Mouse (Mus musculus) left cerebral cortex, adult 11 months (tissue): ENCODE data around the gene Ift74.
"Not testable (repeated sequence)": the region's sequence is repeated elsewhere in the genome, so short reads cannot be mapped to it uniquely, and the experiment has no call there.

ENCODE experiments used
- DNase-seq: peaks from one replicate; pipeline ENCODE4 v3.0.0; 2022; ENCODE audit warnings: low spot score

The Ift74 gene

GRCm38 (mm10) chr4:94613972-94614626 lies at the start of gene Ift74:
TSS of gene Ift74 (plus strand) at chr4:94614491.
- DNase-seq, result peak; percentile 90

GRCm38 (mm10) chr4:94572677-94573076 lies 41.6 kb upstream of the Ift74 start:
- DNase-seq, result no peak

DNA sequence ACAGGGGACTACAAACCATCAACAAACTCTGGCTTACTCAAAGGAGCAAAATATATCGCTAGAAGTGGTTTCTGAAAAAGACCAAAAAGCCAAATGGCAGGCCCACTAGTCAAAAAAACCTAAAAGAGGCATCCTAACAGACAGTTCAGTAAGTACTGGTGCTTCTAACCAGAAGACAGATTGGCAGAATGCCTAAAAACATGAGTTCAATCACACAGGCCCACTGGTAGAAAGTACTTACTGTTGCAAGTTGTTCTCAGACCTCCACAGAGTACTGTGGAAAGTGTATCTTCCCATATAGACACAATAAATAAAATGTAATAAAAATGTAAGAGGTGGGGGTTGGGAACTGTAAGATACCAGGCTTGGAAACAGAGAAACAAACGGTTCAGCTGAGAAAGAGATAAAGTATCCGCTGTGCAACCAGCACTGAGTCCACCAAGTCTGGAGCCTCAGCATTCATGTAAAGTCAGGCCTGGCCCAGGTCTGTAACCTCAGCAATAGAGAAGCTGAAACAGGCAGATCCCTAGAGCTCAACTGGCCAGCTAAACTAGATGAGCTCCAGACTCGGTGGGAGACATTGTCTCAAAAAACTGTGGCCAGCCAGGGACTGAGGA lies 22.4 kb upstream of the Ift74 start:
- no peak for DNase-seq

GRCm38 (mm10) chr4:94592709-94593108 lies 21.6 kb upstream of the Ift74 start:
- DNase-seq, result no peak

DNA sequence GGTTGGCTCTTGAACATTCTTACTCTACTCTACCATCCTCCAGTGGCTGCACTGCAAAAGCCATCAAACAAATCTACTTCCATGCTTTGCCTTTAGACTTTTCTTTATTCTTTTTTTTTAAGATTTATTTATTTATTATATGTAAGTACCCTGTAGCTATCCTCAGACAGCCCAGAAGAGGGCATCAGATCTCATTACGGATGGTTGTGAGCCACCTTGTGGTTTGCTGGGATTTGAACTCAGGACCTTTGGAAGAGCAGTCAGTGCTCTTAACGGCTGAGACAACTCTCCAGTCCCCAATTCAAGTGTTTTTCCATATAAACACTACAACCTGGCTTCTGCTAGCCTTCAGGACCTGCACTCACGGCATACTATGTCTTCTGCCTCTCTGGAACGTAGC lies 12.9 kb upstream of the Ift74 start:
- DNase-seq, result no peak

DNA sequence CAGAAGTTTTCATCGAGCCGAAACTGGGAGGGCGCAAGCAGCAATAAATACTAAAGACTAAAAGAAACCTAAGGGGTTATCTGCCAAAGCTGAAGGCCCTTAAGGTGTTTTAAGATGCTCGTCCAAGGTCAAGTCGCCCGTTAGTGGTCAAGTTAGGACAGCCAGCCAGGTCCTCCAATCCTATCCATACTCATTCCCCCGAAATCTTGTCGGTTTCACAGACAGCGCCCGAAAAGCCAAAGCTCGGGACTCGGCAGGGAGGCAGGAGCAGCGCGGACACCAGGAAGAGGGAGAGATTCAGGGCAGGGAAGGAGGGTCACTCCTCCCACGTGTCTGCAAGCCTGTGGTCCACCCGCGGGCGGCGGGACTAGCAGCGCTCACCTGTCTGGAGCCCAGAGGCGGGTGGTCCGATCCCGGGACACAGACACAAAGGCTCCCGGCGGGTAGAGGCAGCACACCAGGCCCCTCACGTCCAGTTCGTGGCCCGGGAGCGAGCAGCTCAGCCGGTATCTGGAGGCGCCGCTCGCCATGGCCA lies 11.7 kb upstream of the Ift74 start:
- DNase-seq, result no peak

GRCm38 (mm10) chr4:94603031-94603629 lies 11.2 kb upstream of the Ift74 start, which contains the start of gene Plaa:
TSS of gene Plaa (minus strand) at chr4:94603244.
- DNase-seq, result peak; percentile 90

DNA sequence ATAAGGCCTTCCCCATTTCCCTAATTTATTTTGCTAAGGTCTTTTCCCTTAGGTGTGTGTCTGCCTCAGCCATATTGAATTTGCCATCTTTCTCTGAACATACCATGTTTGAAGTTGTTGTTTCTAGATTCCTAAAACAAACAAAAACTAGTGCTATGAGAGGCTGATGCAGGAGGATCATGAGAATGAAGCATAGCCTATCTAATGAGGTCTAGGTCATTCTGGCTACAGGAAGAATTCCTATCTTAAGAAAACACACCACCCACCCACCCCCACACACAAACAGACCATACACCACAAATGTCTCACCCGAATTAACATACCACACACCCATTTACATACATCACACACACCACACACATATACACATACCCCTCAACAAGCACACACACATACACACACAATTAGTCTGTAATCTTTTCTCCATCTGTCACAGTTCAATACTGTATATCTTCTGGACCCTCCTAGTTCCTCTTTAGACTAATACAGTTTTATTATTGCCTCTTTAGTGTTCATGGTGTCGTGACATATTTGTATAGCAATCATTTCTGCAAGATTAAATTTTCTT lies 9.8 kb upstream of the Ift74 start:
- DNase-seq, result no peak

DNA sequence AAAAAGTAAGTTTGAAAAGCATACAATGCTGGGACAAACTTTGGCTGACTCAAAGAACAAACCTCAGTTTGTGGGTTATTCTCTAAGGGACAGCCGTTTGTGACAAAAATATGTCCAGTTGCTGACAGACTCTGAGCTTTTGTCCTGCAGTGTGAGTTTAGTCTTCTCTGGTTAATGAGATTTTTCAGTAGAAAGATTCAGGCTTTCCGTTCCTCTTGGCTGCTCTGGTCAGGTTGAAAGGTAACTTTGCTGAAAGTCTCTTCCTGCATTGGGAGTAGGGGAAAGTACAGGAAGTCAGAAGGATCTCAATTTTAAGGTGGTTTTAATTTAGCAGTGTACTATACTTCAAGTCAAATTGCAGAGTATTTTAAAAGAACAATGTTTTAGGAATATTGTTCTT lies 8.7 kb upstream of the Ift74 start:
- DNase-seq, result no peak

DNA sequence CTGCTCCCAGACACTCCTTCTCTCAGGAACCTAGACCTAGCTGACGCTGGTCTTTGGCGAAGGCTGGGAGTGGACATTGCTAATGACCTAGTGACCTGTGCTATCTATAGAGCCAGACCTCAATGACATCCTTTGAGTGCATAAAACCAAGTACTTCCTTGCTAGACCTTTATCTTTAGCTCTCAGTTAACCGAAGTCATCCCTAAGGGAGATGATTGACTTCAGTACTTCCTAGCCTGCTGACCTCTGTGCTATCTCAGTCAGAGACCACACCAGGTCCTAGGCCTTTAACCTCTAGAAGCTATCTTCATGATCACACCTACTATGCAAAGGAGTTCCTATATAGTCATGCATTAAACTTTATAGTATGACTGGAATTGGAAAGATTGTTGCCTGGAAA lies 4.0 kb upstream of the Ift74 start:
- no peak for DNase-seq

GRCm38 (mm10) chr4:94614627-94615006 lies 326 bp downstream of the Ift74 start:
- DNase-seq, result no peak

DNA sequence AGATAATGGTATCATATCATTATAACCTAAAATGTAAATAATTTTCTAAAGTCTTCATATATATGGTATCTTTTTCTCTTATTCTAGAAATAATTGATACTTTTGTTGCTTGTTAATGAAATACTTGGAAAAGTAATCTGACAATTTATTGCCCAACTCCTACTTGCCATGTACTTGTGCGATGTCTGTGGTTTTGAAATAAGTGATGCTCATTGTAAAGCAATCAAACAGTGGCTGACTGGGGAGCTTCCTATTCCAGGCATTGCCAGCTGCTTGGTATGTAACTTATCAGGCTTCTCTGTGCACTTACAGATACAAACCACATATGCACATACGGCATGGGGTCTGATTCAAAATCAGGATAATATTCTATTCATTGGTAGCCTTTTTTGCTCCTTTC lies 5.8 kb downstream of the Ift74 start:
- DNase-seq, result no peak

- DNase-seq, result no peak
These were observed 28.9 kb downstream of the Ift74 start for GRCm38 (mm10) chr4:94643141-94643540.

DNA sequence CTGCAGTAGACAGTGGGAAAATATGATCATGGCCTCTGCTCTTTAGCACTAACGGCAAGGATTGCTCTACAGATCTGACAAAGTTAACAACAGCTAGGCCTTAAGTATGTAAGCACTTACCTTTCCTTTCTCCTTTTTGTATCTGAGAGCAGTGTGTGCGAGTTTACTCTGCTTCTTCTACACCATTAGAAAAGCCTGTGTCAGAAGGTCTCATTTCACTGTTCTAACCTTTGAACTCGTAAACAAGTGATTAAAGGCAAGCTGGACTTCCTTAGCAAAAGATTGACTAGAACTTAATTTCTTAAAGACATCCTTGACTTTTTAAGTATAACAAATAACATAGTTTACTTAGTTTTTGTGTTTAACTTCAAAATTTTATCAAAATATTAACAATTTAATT lies 35.6 kb downstream of the Ift74 start, which contains the start of gene Lrrc19:
TSS of gene Lrrc19 (minus strand) at position 225 of the 400 bp plus-strand sequence.
- DNase-seq, result no peak

DNA sequence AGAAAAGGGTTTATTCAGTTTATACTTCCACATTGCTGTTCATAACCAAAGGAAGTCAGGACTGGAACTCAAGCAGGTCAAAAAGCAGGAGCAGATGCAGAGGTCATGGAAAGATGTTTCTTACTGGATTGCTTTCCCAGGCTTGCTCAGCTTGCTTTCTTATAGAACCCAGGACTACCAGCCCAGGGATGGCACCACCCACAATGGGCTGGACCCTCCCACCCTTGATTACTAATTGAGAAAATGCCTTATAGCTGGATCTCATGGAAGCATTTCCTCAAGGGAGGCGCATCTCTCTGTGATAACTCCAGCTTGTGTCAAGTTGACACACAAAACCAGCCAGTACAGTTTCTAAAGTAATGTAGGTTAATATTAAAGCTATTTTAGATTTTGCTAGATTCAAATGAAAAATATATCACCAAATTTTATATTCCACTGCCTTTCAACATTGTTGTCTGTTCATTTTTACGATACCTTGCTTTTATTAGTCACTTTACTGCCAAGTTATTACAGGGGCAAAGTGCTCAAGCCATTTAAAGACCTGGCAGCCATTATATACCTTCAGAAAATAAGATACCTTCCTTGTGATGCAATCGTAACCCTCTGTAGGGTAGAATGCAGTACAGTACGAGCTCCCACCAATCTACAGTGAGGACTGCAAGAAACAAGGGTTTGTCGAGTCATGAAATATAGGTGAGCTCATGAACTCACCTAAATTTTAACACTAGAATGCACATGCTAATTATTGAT lies 36.3 kb downstream of the Ift74 start:
- DNase-seq, result not testable (repeated sequence)

DNA sequence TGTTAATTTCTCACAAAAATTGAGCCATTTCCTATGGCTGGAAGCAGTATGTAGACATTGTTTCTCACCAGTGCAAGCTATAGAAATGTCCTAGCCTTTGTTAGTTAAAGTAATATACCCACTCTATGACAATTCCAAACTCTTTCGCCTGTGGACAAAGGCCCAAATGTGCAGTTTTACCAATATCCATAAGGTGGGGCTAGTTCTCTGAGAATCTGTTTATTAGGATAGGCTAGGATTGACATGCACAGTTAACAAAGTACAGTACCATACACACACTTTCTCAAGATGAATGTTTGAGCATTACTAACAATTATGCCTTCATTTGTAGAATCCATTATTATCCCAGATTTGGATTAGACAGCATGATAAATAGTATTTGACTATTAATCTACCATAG lies 55.4 kb downstream of the Ift74 start:
- no peak for DNase-seq

- DNase-seq, result no peak
These were observed 66.4 kb downstream of the Ift74 start for GRCm38 (mm10) chr4:94680662-94681061.

DNA sequence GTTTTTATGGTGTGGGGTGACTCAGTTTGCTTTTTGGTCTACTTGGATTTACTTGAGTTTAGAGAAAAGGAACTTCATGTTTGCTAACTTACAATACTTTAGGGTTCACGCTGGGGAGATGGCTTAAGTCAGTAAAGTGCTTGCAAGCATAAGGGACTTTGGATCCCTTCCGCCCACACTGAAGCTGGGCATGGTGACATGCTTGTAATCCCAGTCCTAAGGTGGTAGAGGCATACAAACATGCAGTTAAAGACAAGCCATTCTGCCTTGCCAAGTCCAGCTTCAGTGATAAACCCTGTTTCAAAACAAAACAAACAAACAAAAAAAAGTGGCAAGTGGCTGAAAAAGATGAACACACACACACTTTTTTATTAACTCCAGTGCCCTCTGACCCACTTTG lies 66.9 kb downstream of the Ift74 start:
- DNase-seq, result no peak

DNA sequence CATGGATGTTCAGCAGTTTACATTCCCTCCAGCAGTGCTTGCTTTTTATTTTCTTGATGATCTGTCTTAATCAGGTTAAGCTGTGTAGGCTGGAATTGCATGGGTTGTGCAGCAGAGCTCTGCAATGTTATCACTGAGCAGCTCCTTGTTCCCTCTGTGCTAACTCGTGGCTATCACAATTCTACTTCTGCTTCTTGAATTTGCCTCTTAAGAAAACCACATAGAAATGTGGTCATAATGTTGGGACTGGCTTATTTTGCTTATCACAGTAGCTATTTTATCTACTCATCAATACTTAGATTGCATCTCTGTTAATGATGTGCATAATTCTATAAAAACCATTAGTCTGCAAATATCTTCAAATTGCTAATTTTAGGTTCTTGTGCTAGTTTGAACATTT lies 67.7 kb downstream of the Ift74 start:
- DNase-seq, result no peak

GRCm38 (mm10) chr4:94683305-94683704 lies 69.0 kb downstream of the Ift74 start:
- no peak for DNase-seq

GRCm38 (mm10) chr4:94689804-94690203 lies 75.5 kb downstream of the Ift74 start:
- DNase-seq, result not testable (repeated sequence)

GRCm38 (mm10) chr4:94691078-94691477 lies 76.8 kb downstream of the Ift74 start:
- DNase-seq, result no peak
